Mouse (Mus musculus) naive thymus-derived CD4-positive, alpha-beta T cell, adult 2 months (primary cell): Measurements from ENCODE around the gene Slc6a18.

ENCODE experiments used
- DNase-seq: peaks from one replicate; pipeline ENCODE4 v3.0.0-alpha.2; 2011; ENCODE audit warnings: low read depth

Gene Slc6a18

DNA sequence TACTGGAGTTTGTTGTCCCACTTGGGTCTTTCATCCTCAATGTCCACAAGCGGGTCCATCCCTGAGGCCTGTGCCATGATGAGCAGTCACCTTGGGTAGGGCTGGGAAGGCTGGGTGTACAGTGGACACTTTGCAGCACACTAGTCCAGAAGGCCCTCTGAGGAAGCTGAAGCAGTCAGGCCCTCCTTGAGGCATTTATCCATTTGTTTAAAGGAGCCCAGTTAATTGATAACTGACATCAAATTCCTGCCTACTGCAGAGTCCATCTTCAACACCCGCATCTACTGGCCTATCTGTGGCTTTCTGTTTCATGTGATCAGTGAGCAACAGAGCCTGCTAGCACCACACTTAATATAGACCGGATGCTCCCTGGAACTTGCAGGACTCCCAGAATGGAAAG is at the start of gene Slc6a18:
TSS of gene Slc6a18 (minus strand) at position 171 of the 400 bp plus-strand sequence.
- no peak for DNase-seq

DNA sequence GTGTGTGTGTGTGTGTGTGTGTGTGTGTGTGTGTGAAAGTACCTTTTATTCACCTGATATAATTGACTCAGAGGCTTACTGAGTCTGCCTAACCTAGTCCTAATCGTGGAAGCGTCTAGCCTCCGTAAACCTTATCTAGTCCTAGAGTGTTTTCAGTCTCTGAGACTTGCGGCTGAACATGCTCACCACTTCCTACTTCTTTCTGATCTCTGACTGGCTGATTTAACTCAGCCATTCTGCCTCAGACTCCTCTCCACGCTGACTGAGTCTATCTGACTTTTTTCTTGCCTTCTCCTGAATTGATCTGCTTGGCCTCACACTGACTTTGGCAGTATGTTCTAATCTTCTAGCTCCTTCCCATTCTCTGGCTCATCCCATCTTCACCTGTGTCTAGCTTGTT is 47.5 kb upstream of the Slc6a18 start:
- DNase-seq = peak; percentile 81

DNA sequence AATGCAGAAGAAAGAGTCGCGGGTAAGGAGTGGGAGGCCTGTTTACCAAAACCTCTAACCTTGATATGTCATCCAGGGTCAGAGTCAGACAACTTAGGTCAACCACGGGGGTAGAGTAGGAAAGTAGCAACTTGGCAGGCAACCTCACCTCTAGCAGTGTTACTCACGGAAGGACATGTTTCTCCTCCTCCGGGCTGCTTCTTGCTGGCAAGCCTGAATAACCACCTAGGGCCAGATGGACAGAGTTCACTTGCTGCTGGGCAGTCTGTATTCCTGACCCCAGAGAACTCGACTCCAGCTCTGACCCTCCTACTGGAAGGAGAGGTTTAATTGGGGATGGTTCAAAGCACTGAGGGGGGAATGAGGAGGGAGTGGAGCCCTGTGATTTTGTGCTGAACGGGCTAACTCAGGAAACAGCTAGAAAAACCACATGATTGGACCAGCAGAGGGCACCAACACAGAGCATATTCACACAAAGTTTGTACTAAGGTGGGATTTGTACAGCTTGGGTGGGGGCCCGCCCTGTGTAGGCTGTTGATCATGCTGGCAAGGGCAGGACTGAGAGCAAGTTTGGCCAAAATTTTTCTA is 45.4 kb upstream of the Slc6a18 start:
- DNase-seq = peak; percentile 74

DNA sequence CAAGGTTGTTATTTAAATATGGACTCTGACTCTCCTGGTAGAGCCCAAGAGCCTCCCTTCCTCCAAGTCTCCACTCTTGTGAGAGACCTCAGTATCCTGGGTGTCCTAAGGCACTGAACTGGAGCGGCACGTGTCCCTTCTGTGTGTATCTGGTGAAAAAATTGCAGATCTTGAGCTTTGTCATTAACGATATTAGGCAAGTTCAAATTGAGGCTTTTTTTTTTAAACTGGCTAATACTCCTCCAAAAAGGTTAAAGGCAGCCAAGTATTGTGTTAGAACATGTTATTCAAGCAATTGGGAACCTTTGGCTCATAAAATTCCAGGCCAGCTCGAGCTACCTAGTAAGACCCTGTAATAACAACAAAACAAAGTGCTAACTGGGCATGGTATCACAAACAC is 42.4 kb upstream of the Slc6a18 start:
- DNase-seq = no peak

DNA sequence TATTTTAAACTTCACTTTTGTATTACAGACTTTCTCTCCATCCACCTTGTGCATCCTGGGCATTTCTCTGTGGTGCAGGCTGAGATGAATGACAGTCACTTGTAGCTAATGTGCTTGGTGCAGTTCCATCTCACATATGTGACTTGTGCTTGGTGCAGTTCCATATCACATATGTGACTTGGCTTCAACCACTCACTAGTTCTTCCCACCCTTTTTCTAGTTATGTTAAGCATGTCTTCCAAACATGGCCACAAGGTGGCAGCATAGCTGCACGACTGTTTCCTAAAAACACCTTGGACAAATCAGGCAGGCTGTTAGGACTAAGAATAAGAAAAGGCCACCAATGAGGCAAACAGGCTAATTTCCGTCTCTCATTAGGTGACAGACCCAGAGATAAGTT is 40.4 kb upstream of the Slc6a18 start:
- peak; percentile 95 for DNase-seq

DNA sequence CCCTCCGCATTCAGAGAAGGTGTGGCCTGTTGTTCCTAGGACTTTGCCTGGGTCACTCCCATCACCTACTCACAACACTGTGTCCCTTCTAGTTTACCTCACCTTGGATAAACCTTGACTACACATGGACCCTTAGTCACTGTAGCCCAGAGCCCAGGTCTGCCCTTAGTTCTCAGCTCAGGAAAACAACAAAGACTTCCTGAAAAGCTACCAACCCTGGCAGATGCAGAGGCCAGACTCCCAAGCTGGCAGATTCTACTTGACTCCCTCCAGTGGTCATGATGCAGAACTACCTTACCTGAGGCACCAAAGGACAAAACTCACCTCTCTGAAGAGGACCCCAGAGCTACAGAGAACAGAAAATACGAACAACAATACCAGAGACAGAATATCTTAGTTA is 36.2 kb upstream of the Slc6a18 start:
- peak; percentile 79 for DNase-seq

DNA sequence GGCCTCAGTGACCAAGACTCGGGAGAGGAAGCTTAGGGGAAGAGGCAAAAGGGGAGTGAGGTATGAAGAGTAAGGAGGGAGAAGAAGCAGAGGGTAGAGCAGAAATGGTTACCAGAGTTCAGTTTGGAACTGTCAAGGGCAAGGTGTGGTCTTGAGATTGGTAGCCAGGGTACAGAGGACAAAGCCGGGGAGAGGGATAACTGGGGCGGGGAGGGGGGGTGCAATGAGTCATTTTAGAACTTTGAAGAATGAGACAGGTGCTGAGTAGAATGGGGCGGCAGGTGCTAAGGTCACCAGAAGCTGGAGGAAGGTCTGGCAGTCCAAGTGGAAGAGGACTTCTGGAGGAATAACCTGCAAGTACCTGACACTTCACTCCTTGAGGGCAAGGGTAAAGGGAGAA is 35.4 kb upstream of the Slc6a18 start:
- no peak for DNase-seq

DNA sequence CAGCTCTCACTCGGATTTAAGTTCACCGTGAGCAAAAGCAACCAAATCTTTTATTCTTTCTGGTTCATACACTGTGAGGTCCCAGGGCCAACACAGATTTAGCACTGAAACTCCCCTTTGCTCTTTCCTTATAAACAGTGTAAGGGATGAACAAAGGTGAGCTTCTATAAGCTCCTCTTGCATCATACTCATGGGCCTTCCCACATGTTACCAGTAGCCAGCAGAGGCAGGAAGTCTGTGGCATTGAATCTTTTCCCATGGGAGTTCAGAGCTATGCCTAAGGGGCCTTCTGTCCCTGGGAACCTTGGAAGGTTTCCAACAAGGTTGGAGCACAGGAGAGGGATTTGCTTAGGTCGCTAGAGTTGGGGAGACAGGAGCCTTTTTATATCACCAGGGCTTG is 34.4 kb upstream of the Slc6a18 start:
- no peak for DNase-seq

DNA sequence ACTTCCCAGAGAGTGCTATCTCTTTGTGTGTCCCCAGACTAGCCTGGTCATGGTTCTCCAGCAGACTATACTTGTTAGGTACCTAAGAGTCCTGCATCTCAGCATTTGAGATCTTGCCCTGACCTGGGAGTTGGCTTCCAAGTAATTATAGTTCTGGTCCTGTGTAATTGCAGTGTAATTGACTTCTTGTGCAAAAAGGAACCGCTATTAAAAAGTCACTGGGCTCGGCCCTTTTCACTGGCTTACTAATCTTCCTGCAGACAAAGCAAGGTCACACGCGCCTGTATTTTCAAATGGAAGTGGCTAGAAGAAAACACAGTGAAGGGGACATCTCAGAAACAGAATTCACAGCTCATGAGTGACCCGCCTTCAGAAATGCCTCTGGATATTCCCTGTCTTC is 34.0 kb upstream of the Slc6a18 start:
- DNase-seq = no peak

DNA sequence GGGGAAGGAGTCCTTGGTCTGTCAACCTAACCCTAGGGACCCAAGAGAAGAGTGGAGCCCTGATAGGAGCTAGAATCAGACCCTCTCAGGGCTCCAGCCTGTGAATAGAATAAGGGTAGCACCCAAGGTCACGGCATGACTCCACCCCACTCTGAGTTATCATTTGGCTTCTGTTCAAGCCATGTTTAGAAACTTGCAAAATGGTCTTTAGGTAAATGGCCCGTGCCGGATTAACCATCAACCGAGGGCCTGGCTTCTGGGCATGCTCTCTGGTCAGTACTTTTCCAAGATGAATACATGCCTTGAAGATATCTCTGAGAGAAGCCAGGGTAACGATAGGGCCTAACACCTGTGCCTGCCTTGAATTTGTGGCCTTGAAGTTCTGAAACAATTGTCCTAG is 33.4 kb upstream of the Slc6a18 start:
- no peak for DNase-seq

DNA sequence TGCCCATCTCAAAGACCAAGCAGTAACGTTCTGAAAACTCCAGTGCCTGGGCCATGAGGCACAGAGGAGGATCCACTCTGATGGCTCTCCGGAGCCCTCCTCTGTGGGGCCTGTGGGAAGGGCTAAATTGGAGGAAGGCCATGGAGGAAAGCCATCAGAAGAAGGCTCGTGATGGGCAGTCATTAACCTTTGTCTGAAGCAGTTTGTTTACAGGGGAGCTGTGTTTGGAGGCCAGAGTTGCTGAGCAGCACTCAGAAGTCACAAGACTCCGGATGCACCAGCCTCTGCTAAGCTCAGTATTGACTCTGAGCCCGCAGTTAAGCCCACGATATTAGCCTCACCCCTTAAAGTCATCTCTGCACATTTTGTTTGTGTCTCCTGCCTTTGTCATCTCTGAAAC is 31.7 kb upstream of the Slc6a18 start:
- DNase-seq = peak; percentile 37

DNA sequence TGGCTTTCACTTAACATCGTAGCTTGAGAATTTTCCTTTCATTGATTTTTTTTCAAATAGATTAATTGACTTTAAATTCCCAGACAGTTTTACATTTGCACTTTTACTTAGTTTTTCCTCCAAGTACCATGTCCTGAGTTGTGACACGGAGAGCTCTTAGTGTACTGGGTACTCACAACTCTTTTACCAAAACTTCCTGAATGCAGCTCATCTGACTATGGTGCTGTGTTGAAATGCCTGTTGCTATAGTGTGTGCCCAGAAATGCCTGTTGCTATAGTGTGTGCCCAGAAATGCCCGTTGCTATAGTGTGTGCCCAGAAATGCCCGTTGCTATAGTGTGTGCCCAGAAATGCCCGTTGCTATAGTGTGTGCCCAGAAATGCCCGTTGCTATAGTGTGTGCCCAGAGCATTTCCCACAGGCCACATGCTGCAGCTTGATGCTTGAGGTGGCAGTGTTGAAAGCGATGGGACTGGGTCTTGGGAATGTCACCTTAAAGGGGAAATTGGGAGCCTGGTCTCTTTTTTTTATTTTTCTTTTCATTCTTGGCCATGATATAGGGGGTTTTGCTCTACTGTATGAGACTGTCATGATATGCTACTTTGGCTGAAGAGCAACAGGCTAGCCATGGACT is 27.0 kb upstream of the Slc6a18 start, which contains the start of gene Slc6a19:
TSS of gene Slc6a19 (minus strand) at position 172 of the 632 bp plus-strand sequence.
- no peak for DNase-seq

DNA sequence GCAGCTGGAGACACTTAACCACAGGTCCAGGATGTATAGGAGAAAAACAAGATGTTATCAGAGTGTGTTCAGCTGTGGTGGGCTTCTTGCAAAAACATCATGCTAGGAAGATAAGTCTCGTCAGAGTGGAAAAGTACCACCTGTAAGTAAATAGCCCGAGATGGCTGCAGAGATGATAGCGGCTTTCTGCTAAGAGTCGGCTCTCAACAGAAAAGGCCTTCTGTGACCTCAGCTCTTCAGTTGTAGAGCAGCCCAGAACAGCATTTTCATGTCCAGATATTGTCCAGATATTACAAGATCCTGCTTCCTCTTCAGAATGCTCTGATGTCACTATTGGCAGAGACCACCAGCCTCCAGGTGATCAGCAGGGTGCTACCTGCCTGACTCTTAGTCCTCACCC is 25.7 kb upstream of the Slc6a18 start:
- peak; percentile 72 for DNase-seq

DNA sequence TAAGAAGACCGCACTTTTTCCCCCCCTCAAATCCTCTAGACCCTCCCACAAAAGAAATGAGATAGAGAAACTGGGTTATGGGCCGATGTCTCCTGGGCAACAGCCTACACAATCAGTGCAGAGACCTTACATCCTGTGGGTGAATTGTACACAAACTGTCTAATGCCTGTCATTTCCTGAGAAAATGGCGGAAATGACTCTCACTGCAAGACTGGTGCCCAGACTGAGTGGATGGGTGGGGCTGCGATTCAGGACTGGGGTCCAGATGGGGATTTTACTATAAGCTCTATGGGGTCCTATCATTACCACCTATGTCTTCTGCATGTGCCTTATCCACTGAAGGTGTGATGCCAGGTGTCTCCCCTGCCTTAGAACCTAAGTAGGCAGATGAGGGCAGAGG is 25.0 kb upstream of the Slc6a18 start:
- DNase-seq = peak; percentile 89

DNA sequence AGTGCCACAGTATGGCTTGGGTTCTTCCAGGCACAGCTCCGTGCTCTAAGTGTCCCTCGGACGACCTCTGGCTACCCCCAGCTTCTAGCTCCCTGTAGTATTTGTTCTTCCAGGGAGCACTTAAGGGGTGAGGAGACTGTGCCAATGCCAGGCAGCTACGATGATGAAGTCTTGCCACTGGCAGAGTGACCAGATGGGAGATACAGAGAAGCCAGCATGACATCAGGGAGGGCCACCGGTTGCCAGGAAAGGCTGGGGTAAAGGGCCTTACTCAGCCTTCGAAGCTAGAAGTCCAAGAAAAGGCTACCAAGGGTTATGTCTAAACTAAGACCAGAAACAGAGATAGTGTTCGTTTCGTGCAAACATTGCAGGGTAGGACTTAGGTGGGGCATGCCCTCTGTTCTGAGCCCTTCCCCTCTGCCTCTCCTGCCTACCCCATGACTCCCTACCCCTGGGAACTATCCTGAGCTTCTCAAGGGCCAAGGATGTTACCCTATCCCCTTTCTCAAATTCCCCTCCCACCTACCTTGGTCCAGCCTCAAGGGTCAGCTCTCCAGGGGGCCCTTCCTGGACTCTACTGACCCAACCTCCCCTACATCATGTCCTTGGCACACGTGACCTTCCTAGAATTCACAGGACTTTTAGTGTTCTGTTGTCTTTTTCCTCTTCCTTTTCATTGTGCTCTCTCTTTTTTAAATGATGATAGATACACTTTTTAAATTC is 23.5 kb upstream of the Slc6a18 start:
- no peak for DNase-seq

DNA sequence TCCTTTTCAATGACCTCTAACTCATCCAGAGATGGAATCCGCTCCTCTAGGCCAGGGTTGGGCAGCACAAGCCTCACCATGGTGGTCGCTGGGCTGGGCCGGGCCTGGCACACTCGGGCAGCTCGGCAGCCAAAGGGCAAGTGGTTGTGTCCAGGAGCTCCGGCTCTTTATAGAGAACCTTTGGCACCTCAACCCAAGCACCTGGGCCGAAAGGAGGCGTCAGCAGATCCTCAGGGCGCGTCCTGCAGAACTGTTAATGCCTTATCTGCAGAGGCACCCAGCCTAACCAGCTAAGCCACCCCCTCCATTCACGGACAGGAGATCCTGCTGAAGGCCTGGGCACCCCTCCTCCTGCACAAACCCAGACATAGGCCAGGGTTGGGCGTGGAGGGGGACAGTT is 22.7 kb upstream of the Slc6a18 start:
- DNase-seq = no peak

DNA sequence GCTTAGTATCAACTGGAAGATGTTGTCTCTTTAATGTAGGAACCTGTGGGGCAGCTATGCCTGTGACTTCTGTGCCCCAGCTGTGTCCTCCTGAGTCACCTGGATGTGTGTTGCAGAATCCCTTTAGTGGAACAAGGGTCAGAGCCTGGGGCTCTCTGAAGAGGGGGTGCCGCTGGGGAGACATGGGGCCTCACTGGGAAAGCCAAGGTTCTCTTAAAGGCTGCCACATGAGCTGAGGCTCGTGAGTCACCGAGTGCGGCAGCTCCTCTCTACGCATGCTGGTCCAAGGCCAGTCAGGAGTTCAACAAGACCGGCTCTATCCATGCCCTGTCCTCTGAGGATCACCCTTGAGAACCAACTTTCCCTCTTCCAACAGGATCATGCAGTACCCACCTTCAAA is 21.9 kb upstream of the Slc6a18 start:
- no peak for DNase-seq

DNA sequence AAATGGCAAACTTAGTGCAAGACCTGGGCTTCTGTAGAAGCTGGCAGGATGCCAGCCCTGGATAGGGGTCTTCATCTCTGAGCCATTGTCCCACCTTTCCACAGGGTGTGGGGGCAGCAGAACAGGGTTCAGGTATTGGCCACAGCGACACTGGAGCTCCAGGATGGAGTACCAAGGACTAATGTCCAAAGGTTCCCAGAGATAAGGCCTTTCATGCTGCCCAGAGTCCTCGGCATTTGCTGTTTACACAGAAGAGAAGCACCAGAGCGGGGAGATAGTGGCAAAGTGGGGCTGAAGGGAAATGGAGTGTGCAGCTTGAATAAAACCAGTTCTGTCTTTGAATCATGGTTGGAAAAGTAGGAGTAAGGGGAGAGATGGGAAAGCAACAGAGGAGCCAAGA is 18.7 kb upstream of the Slc6a18 start:
- no peak for DNase-seq

DNA sequence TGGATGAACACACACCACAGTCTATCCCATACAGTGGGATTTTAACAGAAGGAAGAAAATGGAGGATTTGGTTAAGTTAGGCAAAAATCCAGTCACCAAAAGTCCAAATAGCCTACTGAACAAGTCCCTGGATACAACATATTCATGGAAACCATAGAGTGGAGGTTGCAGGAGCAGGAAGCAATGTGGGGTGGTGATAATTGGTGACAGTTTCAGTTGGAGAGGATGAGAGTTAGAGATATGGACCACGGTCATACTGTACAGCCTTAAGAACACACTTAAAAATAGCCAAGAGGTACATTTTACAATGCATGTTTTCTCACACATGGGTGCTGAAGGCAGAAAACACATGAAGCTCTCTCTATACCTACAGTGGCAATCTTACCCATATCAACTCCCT is 17.1 kb upstream of the Slc6a18 start:
- no peak for DNase-seq

DNA sequence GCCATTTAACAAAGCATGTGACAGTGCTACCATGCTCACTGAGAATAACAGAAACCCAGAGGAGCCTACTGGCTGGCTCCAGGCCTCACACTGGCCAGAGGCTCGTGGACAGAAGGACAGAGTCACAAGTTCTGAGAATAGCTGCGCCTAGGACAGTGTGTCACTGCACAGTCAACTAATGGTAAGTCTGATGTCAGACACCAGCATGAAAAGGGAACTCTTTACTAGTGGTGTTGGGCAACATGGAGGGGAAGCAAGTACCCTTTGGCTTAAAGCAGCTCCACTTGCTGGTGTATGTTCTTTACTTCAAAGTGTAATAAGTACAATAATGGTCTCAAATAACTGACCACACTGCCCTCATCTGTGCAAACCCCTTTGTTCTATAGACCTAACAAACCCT is 15.5 kb upstream of the Slc6a18 start:
- DNase-seq = no peak

DNA sequence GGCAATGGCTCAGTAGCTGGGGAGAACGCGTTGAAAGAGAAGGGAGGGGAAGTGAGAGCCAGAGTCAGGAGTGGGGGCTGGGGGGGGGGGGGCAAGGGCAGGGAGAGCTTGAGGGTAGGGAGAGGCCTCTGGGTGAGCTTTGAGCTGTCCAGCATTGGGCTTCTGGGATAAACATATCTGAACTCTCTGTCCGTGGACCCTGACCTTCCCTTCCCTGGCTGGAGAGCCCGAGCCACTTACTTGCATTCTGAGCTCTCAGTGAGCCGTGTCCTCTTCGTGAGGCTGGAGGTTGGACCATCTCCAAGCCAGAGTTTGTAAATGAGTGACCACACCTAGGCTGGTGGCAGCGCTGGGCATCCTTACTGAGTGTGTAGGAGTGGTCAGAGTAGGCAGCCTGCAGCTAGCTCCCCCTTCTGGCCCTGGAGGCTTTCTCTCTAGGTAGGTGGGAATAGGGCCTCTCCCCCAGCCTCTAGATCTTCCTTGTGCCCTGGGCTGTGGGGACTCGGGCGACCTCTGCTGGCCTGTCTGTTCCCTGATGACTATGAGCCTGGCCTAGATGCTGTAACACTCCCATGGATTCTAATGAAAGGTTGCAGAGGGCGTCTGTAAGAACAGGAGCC is 14.5 kb upstream of the Slc6a18 start:
- DNase-seq = peak; percentile 82

DNA sequence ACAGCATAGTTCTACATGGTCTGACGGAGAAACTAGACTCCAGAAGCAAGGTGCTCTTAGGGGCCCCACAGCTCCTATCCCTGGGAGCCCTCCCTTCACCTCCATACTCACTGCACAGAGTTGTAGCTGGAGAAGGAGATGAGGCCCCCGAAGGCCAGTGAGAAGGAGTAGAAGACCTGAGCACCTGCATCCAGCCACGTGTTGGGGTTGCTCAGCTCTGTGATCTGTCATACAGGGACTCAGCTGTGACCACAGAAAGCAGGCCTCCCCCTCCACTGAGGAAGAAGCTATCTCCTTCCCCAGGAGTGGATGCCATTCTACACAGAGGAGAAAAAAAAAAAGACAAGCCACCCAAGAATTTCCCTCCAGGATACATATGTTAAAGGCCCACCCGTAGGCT is 11.1 kb upstream of the Slc6a18 start:
- no peak for DNase-seq

DNA sequence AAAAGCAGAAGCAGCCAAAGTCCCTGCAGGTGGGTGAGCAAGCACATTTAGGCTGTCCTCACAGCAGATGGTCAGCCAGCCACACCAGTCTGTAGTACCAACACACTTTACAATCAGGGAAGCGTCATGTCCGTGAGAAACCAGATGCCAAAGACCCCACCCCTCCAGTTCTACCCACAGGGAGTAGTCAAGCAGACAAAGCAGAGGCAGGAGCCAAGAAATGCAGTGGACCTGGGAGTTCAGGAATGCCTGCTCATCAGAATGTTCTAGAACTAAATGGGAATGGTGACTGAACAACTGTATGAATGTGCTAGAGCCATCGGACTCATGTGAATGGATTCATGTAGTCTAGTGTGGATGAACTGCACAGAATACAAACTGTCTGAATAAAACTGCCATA is 9.8 kb upstream of the Slc6a18 start:
- no peak for DNase-seq
